Mouse (Mus musculus): ENCODE results near the gene Galnt9. TPM values are rescaled to one million over a fixed set of nuclear protein-coding genes. Genes with fewer than 3 reads are reported as not detected.

The Galnt9 gene
- polyA plus RNA-seq, 2 experiments = 0.03 TPM; not detected in 1

- ATAC-seq (ENCODE audit: insufficient read depth) (no peak), DNase-seq (ENCODE audit: low read depth in 3 of 3, low spot score in 3 of 3) (no peak)
- Histone ChIP-seq H3K4me2 (ENCODE audit: low read depth) (no peak overlapping the region), H3K36me3 (replicated peaks; ENCODE audit: control insufficient read depth, insufficient read depth, low read depth) (no peaks in the 10 kb centered on the region), H3K9me3 (ENCODE audit: control insufficient read depth, low read length) (no peaks in the 10 kb centered on the region), H3K27me3 (ENCODE audit: control insufficient read depth, insufficient read depth, low read length) (no peaks in the 10 kb centered on the region), H3K9ac (replicated peaks) (no peak overlapping the region), H3K4me1 (replicated peaks; ENCODE audit: control insufficient read depth in 2 of 2, insufficient read depth in 2 of 2, low read length in 1 of 2) (no peaks in the 10 kb centered on the region), H3K27ac (no peak overlapping the region), H3K4me3 (ENCODE audit: insufficient read depth in 1 of 2, low read depth in 2 of 2, low read length in 2 of 2) (no peak overlapping the region)
- TF ChIP-seq EP300 (IDR thresholded peaks at IDR 0.05; ENCODE audit: low read depth) (no peak), CTCF (IDR thresholded peaks at IDR 0.05; ENCODE audit: low read depth) (no peak)
These were observed 43.3 kb downstream of the Galnt9 start for GRCm38 (mm10) chr5:110587467-110587866.

- no peak overlapping the region for H3K27ac ChIP-seq
- H3K9me3 ChIP-seq (ENCODE audit: control insufficient read depth, low read length) = no peaks in the 10 kb centered on the region
- 76% methylated on average over 8 of the region's 8 CpGs for WGBS (ENCODE audit: insufficient replicate concordance)
- no peak for ATAC-seq (ENCODE audit: insufficient read depth)
- no peak overlapping the region for H3K9ac ChIP-seq (replicated peaks)
- DNase-seq (ENCODE audit: low read depth in 3 of 3, low spot score in 3 of 3) = no peak
- no peaks in the 10 kb centered on the region for H3K36me3 ChIP-seq (replicated peaks; ENCODE audit: control insufficient read depth, insufficient read depth, low read depth)
- no peak overlapping the region for H3K4me3 ChIP-seq (ENCODE audit: insufficient read depth in 1 of 2, low read depth in 2 of 2, low read length in 2 of 2)
- no peaks in the 10 kb centered on the region for H3K4me1 ChIP-seq (replicated peaks; ENCODE audit: control insufficient read depth in 2 of 2, insufficient read depth in 2 of 2, low read length in 1 of 2)
- H3K27me3 ChIP-seq (ENCODE audit: control insufficient read depth, insufficient read depth, low read length) = no peaks in the 10 kb centered on the region
- H3K4me2 ChIP-seq (ENCODE audit: low read depth) = no peak overlapping the region
- TF ChIP-seq CTCF (IDR thresholded peaks at IDR 0.05; ENCODE audit: low read depth) (no peak), EP300 (IDR thresholded peaks at IDR 0.05; ENCODE audit: low read depth) (no peak)
These were observed 45.7 kb downstream of the Galnt9 start for GRCm38 (mm10) chr5:110589833-110590232.

GRCm38 (mm10) chr5:110594465-110594864 is 50.3 kb downstream of the Galnt9 start:
- Histone ChIP-seq H3K9me3 (ENCODE audit: control insufficient read depth, low read length) (no peaks in the 10 kb centered on the region), H3K27ac (no peak overlapping the region), H3K9ac (replicated peaks) (no peak overlapping the region), H3K36me3 (replicated peaks; ENCODE audit: control insufficient read depth, insufficient read depth, low read depth) (no peaks in the 10 kb centered on the region), H3K4me1 (replicated peaks; ENCODE audit: control insufficient read depth in 2 of 2, insufficient read depth in 2 of 2, low read length in 1 of 2) (no peaks in the 10 kb centered on the region), H3K4me2 (ENCODE audit: low read depth) (no peak overlapping the region), H3K27me3 (ENCODE audit: control insufficient read depth, insufficient read depth, low read length) (no peaks in the 10 kb centered on the region), H3K4me3 (ENCODE audit: insufficient read depth in 1 of 2, low read depth in 2 of 2, low read length in 2 of 2) (no peak overlapping the region)
- ATAC-seq (ENCODE audit: insufficient read depth) (no peak), DNase-seq (ENCODE audit: low read depth in 3 of 3, low spot score in 3 of 3) (no peak)
- TF ChIP-seq EP300 (IDR thresholded peaks at IDR 0.05; ENCODE audit: low read depth) (no peak), CTCF (IDR thresholded peaks at IDR 0.05; ENCODE audit: low read depth) (no peak)
- 69% methylated on average over 8 of the region's 8 CpGs for WGBS (ENCODE audit: insufficient replicate concordance)

- H3K9me3 ChIP-seq (ENCODE audit: control insufficient read depth, low read length) = no peaks in the 10 kb centered on the region
- no peak overlapping the region for H3K4me2 ChIP-seq (ENCODE audit: low read depth)
- no peaks in the 10 kb centered on the region for H3K27me3 ChIP-seq (ENCODE audit: control insufficient read depth, insufficient read depth, low read length)
- WGBS (ENCODE audit: insufficient replicate concordance) = 54% methylated on average over 10 of the region's 10 CpGs
- H3K27ac ChIP-seq = no peak overlapping the region
- no peak overlapping the region for H3K4me3 ChIP-seq (ENCODE audit: insufficient read depth in 1 of 2, low read depth in 2 of 2, low read length in 2 of 2)
- DNase-seq (ENCODE audit: low read depth in 3 of 3, low spot score in 3 of 3) (no peak), ATAC-seq (ENCODE audit: insufficient read depth) (no peak)
- H3K9ac ChIP-seq (replicated peaks) = no peak overlapping the region
- TF ChIP-seq CTCF (IDR thresholded peaks at IDR 0.05; ENCODE audit: low read depth) (no peak), EP300 (IDR thresholded peaks at IDR 0.05; ENCODE audit: low read depth) (no peak)
- H3K36me3 ChIP-seq (replicated peaks; ENCODE audit: control insufficient read depth, insufficient read depth, low read depth) = no peaks in the 10 kb centered on the region
- H3K4me1 ChIP-seq (replicated peaks; ENCODE audit: control insufficient read depth in 2 of 2, insufficient read depth in 2 of 2, low read length in 1 of 2) = no peaks in the 10 kb centered on the region
These were observed 51.2 kb downstream of the Galnt9 start for GRCm38 (mm10) chr5:110595341-110595740.

GRCm38 (mm10) chr5:110596086-110596780 is 52.1 kb downstream of the Galnt9 start:
- Histone ChIP-seq H3K4me3 (ENCODE audit: insufficient read depth in 1 of 2, low read depth in 2 of 2, low read length in 2 of 2) (no peak overlapping the region), H3K9ac (replicated peaks) (no peak overlapping the region), H3K27ac (no peak overlapping the region), H3K36me3 (replicated peaks; ENCODE audit: control insufficient read depth, insufficient read depth, low read depth) (no peaks in the 10 kb centered on the region), H3K9me3 (ENCODE audit: control insufficient read depth, low read length) (no peaks in the 10 kb centered on the region), H3K4me1 (replicated peaks; ENCODE audit: control insufficient read depth in 2 of 2, insufficient read depth in 2 of 2, low read length in 1 of 2) (no peaks in the 10 kb centered on the region), H3K27me3 (ENCODE audit: control insufficient read depth, insufficient read depth, low read length) (no peaks in the 10 kb centered on the region), H3K4me2 (ENCODE audit: low read depth) (no peak overlapping the region)
- 76% methylated on average over 15 of the region's 15 CpGs for WGBS (ENCODE audit: insufficient replicate concordance)
- TF ChIP-seq CTCF (IDR thresholded peaks at IDR 0.05; ENCODE audit: low read depth) (no peak), EP300 (IDR thresholded peaks at IDR 0.05; ENCODE audit: low read depth) (no peak)
- ATAC-seq (ENCODE audit: insufficient read depth) (no peak), DNase-seq (ENCODE audit: low read depth in 3 of 3, low spot score in 3 of 3) (no peak)
